Mouse (Mus musculus): Measurements from ENCODE around the gene Palm. TPM values are rescaled to one million over a fixed set of nuclear protein-coding genes. Genes with fewer than 3 reads are reported as not detected.

Palm gene
- total RNA-seq, 2 experiments from 2014 or later, result 293 to 312 TPM

DNA sequence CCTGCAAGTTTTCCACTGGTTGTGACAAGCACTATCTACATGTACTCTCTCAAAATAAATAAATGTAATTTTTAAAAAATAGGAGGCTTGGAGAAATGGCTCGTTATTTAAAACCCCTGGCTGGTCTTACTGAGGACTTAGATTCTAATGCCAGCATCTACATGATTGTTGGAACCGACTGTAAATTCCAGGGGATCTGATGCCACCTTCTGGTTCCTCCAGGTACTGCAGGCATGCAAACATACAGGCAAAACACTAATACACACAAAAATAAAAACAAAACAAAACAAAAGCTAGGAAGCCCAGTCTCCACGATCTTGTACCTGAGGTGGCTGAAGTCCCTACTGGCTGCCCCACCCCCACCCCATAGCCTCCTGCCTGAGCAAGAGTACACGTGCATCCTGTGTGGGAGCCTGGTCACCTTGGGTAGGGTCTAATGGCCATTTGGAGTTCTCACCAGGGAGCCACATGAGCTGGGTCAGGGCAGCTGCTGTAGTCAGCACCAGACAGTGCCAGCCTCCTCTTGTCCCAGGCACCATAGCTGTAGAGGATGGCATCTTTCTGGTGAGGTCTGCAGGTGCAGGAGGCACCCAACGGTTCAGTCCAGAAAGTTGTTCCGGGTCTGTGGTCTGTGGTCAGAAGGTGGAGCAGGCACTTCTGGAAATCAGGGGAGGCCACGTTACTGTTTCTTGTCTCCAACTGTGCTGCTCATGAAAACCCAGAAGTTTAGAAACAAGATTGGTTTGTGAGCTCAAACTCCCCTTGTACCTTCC is 4.8 kb upstream of the Palm start:
- intact Hi-C loops (cut with DNase I), result no loop called here
- TF ChIP-seq CTCF (IDR thresholded peaks at IDR 0.05), result peak; percentile 92
- no peak overlapping the region for H3K27ac ChIP-seq
- H3K4me3 ChIP-seq, result no peak overlapping the region
- DNase-seq (ENCODE audit: extremely low spot score in 1 of 2, low spot score in 2 of 2), result peak in 1 of 2 experiments; percentile 71

DNA sequence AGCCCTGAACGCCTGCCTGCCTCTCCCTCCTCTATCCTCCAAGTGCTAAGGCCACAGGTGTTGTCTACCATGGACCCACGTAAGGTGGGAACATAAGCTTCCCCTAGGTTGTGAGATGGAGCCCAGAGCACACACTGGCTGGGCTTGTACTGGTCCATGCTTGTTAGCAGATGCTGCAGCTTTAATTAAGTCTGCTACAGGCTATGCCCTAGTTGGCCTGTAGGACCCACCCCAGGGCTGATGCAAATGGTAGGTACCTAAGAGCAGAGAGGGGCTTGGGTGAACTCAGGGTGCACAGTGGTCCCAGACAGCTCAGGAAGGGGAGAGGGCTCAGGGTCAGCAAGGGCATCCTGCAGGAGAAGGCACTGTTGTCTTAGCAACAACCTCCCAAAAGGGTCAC is 3.8 kb upstream of the Palm start:
- no peak overlapping the region for H3K27ac ChIP-seq
- no peak for TF ChIP-seq CTCF (IDR thresholded peaks at IDR 0.05)
- intact Hi-C loops (cut with DNase I), result no loop called here

DNA sequence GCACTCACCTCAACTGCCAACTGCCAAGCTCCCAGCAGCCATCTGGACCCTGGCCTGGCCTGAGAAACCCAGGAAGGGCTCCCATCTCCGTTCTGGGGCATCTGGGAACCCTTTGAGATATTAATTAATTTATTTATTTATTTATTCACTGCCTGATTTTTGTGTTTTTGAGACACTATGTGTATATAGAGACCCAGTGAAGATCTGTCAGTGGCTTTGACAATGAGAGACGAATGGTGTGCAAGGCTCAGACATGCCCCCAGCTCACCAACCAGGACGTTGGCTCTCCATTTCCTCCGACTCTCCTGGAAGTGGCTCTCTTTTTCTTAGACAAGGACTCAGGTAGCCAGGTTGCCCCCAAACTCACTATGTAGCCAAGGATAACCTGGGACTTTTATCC is 2.5 kb upstream of the Palm start, which contains the start of gene Prss57:
Prss57 (minus strand) TSS at position 101 of the 400 bp plus-strand sequence.
- DNase-seq (ENCODE audit: extremely low spot score in 1 of 2, low spot score in 2 of 2), result no peak
- H3K4me3 ChIP-seq, result no peak within 1 kb of the TSS
- TF ChIP-seq CTCF (IDR thresholded peaks at IDR 0.05), result no peak
- intact Hi-C loops (cut with DNase I), result no loop called here
- H3K27ac ChIP-seq, result 0 out of 2 replicates have a peak within 1 kb of the TSS, but pooled peaks have one; percentile 28

More for the DNA sequence above, 3.8 kb upstream of the Palm start:
- no peak for DNase-seq (ENCODE audit: extremely low spot score in 1 of 2, low spot score in 2 of 2)
- H3K4me3 ChIP-seq, result no peak overlapping the region

DNA sequence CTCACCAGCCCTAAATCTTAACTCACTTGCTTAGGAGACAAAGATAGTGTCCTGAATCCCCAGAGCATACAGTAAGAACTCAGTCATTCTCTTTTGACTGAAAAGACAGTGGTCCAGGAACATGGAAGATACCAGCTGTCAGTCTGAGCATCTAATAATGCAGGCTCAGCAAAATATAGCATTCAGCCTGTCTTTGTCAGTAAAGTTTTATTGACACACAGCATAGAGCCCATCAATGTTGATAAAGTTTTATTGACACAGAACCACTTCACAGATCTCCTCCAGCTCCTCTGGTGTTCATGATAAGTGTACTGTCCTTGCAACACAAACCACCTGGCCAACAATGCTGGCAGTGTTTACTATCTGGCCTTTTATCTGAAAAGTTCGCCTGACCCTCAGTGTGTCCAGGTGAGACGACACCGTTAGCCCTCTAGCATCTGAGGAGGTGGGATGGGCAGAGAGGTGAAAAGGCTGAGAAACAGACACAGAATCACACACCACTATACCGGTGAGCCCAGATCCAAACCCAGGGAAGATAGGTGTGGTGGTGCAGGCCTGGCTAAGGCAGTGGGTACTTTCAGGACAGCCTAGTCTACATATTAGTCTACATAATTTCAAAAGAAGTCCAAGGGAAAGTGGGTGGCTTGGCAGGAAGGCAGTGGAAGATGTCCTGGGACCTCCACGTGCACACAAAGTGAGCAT is 882 bp upstream of the Palm start:
- H3K27ac ChIP-seq, result peak overlapping the region; percentile 97
- no peak for TF ChIP-seq CTCF (IDR thresholded peaks at IDR 0.05)
- H3K4me3 ChIP-seq, result peak overlapping the region; percentile 70
- no peak for DNase-seq (ENCODE audit: extremely low spot score in 1 of 2, low spot score in 2 of 2)
- intact Hi-C loops (cut with DNase I), result loop anchor here (1.0 kb wide), 1 partner anchor 20 kb away; no protein-coding TSS in a partner anchor

DNA sequence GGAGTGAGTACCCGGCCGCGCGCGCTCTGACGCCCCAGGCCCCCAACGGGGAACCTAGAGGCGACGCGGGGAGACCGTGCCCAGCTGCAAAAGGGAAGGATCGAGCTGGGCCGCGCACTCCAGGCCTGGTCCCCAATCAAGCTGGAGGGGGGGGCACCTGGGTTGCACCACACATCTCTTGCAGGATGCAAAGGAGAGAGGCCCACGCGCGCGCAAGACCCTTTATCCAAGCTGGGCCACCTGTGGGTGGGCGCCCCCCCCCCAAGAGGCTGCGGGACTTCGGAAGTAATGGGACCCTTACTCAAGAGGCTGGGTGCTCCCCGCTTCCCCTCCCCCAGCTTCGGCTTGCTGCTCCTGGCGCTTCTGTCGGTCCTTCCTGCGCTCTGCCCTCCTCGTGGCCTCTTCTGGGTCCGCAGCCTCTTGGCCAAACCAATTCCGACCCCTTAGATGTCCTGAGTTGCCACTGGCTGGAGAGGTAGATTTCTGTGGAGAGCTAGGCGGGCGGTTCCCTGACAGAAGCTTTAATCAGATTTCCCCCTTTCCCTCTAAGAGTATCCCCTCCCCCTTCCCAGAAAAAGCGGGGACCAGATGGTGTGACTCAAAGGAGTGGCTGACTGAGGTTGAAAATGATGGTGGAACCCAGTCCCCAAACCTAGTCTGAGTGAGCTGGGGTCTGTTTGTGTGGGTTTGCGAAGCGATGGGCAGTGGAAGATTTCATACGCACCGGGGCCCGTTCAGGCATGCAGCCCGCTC is 542 bp downstream of the Palm start:
- DNase-seq (ENCODE audit: extremely low spot score in 1 of 2, low spot score in 2 of 2), result peak in 1 of 2 experiments; percentile 59
- TF ChIP-seq CTCF (IDR thresholded peaks at IDR 0.05), result no peak
- peak overlapping the region; percentile 97 for H3K27ac ChIP-seq
- intact Hi-C loops (cut with DNase I), result loop anchor here (1.0 kb wide), 2 partner anchors 11 to 18 kb away; no protein-coding TSS in a partner anchor
- peak overlapping the region; percentile 70 for H3K4me3 ChIP-seq

DNA sequence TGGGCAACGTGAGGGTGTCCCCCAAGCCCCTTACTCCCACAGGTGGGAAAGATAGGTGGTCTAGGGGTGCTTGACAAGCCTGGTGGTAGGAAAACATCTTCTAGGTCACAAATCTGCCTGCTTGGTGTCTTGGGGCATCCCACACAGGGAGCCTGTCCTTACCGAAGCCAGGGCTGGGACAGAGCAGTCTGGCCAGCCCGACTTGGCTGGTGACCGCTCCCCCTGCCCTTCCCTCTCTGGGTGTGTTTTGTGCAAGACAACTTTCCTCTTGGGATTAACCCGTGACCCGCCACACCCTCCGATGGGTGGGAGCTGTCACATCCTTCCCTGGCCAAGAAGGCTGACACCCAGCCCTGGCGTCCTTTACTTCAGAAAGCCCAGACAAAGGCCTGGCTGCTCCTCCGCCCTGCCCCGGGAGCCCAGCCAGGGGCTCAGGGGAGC is 1.1 kb downstream of the Palm start:
- Histone ChIP-seq H3K4me3 (peak overlapping the region; percentile 70), H3K27ac (peak overlapping the region; percentile 97)
- intact Hi-C loops (cut with DNase I), result loop anchor here (1.0 kb wide), 1 partner anchor 11 kb away; no protein-coding TSS in a partner anchor
- no peak for TF ChIP-seq CTCF (IDR thresholded peaks at IDR 0.05)
- peak; percentile 35 to 49 for DNase-seq (ENCODE audit: extremely low spot score in 1 of 2, low spot score in 2 of 2)

DNA sequence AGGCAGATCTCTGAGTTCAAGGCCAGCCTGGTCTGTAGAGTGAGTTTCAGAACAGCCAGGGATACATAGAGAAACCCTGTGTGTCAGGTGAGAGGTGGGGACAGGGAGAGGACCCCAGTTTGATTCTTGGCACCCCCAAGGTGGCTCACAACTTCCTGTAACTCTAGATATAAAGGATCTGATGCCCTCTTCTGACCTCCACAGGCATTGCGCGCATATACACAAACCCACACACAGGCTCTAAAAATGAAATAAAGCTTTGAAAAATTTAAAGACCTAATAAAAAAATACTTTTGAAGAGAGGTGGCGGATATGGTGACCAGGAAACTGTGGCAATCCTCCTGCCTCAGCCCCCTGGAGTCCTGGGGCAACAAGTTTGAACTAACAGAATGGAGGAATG is 2.5 kb downstream of the Palm start:
- intact Hi-C loops (cut with DNase I), result no loop called here

DNA sequence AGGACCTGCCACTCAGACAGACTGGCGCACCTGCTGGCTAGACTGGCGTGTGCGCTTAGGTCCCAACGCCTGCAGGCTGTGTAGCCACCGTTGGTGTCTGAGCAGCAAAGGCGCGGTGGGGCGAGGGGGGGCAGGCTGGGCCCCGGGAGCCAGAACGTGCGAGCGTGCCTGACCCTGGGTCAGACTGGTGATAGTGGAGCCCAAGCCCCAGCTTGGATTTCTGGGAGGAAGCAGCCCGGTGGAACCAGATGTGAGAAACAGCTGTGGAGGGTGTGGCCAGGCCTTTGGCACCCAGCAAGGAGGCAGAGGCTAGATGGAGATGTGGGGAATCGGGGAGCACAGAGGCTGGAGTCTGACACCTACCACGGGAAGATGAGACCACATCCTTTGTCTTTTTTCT is 4.0 kb downstream of the Palm start:
- no peak overlapping the region for H3K4me3 ChIP-seq
- intact Hi-C loops (cut with DNase I), result no loop called here
- peak overlapping the region; percentile 63 for H3K27ac ChIP-seq
- no peak; the same call in 1 of the 2 replicates for TF ChIP-seq CTCF (IDR thresholded peaks at IDR 0.05)
- DNase-seq (ENCODE audit: extremely low spot score in 1 of 2, low spot score in 2 of 2), result no peak

More for the DNA sequence above, 2.5 kb downstream of the Palm start:
- no peak overlapping the region for H3K4me3 ChIP-seq
- no peak for DNase-seq (ENCODE audit: extremely low spot score in 1 of 2, low spot score in 2 of 2)
- H3K27ac ChIP-seq, result no peak overlapping the region
- peak; percentile 38 for TF ChIP-seq CTCF (IDR thresholded peaks at IDR 0.05)

DNA sequence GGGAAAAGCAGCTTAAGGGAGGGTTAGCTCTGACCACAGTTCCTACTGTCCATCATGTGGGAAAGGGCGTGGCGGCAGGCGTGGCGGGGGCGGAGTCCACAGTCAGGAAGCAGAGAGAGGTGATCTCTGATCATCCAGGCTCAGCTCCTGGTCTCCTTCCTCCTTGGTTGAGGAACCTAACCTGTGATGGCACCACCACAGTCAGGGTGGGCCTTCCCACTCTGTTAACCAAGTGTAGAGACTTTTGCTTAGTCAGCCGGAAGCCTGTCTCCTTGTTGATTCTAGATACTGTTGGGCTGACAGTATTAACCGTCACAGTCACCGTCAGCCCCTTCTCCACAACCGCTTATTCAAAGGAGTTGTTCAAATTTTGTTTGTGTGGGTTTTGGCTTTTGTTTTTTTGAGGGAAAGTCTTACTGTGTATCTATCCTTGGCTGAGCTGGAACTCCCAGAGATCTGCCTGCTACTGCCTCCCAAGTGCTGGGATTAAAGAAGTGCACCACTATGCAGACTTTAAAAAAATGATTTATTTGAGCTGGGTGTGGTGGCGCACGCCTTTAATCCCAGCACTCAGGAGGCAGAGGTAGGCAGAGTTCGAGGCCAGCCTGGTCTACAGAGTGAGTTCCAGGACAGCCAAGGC is 5.0 kb downstream of the Palm start:
- Histone ChIP-seq H3K27ac (no peak overlapping the region), H3K4me3 (no peak overlapping the region)
- no peak for DNase-seq (ENCODE audit: extremely low spot score in 1 of 2, low spot score in 2 of 2)
- no peak for TF ChIP-seq CTCF (IDR thresholded peaks at IDR 0.05)
- intact Hi-C loops (cut with DNase I), result no loop called here

DNA sequence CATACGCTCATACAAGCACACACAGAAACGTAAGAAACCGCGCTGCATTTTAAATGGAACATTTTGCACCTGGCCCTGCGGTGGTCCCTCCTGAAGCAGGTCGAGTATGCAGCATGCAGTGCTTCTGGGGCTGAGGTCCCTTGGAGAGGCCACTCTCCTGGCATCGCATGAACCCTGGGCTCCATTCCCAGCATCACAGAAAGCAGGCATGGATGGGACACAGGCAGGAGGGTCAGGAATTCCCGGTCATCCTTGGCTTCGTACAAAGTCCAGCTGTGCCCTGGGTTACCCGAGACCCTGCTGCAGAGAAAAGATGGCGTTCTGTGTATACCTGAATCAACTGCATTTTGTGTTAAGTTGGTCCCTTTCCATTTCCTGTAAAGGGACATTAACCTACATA is 7.1 kb downstream of the Palm start:
- no peak overlapping the region for H3K4me3 ChIP-seq
- H3K27ac ChIP-seq, result peak overlapping the region; percentile 50; the same call in 1 of the 2 replicates
- TF ChIP-seq CTCF (IDR thresholded peaks at IDR 0.05), result no peak
- DNase-seq (ENCODE audit: extremely low spot score in 1 of 2, low spot score in 2 of 2), result no peak
- intact Hi-C loops (cut with DNase I), result no loop called here

DNA sequence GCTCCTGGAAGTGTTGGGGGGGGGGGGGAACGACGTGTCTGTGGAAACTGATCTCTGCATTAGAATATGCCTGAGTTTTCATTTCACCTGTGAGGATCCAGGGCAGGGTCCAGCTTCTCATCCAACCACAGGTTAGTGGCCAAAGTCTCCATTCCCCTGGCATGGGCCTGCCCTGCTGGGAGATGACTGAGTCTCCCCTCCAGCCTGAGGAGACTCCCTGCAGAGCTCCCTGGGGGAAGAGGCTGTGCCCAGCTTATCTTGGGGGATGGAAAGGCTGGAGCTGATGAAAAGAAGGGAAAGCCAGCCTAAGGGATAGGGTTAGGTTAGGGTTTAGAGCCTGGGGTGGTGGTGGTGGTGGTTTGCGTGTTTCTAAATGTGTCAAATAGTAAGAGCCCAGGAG is 8.5 kb downstream of the Palm start:
- Histone ChIP-seq H3K4me3 (peak overlapping the region; percentile 1; the same call in 1 of the 2 replicates), H3K27ac (peak overlapping the region; percentile 92)
- TF ChIP-seq CTCF (IDR thresholded peaks at IDR 0.05), result no peak
- intact Hi-C loops (cut with DNase I), result no loop called here
- no peak for DNase-seq (ENCODE audit: extremely low spot score in 1 of 2, low spot score in 2 of 2)

Data from left cerebral cortex, adult 2 months (tissue).